Comparison of ENCODE assay signal across 9 mouse cellular contexts in the genomic region with DNA sequence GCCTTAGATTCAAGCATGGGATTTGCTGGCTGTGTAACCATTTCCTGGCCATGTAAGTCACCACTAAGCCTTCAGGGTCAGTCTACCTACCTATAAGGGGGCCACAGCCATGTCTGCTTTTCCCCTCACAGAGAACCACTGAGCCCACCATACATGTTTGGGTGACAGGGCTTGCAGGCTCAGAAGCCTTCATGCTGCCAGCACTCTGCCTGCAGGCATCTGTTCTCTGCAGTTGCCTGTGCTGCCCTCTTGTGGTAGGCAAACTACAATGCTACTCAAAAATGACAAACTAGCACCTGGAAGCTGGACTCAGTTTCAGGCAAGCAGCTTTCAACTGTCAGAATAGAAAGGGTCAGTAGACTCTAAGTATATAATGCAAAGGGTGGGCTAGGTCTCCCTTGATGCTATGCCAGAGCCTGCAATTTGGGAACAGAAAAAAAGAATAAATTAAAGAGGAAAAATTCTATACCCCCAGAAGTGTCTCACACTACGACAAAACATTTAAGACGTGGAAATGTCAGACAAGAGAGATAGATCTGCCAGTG.
DNase-seq lines count a peak whose midpoint lies in the region; ATAC-seq and TF ChIP-seq lines count a peak whose summit lies in the region.
"Had no signal": no experiment of that assay in that cellular context is flagged by ENCODE, and none has a peak within 500 bp of the region (broad histone marks: within the 10 kb centered on the region; RNA-seq: fewer than 3 reads in every experiment).

No protein-coding gene starts in this region.

- peaks cover 18% of the 10 kb centered on the region for H3K4me1 ChIP-seq in intestine, embryonic 14.5 days (replicated peaks; ENCODE audit: control insufficient read depth, insufficient read depth, low read length)
- peaks cover 9% of the 10 kb centered on the region for H3K4me1 ChIP-seq in intestine, embryonic 16.5 days (ENCODE audit: control insufficient read depth, insufficient read depth, low read length)
- peaks cover 5% of the 10 kb centered on the region for H3K4me1 ChIP-seq in bone marrow, adult 2 months (ENCODE audit: control insufficient read depth, insufficient read depth, low read length)
- peaks cover 2% of the 10 kb centered on the region for H3K4me1 ChIP-seq in embryonic facial prominence, embryonic 11.5 days (ENCODE audit: control insufficient read depth, insufficient read depth, low read length)
- H3K4me1 ChIP-seq in midbrain, postnatal 0 days (ENCODE audit: insufficient read depth, low read length), result no peaks in the 10 kb centered on the region
- H3K4me1 ChIP-seq: liver, embryonic 15.5 days had no signal

- H3K9ac ChIP-seq in intestine, embryonic 14.5 days (ENCODE audit: low read length), result no peak overlapping the region
- no peak overlapping the region for H3K9ac ChIP-seq in intestine, embryonic 16.5 days (ENCODE audit: low read depth, low read length)
- no peak overlapping the region for H3K9ac ChIP-seq in embryonic facial prominence, embryonic 11.5 days (replicated peaks; ENCODE audit: low read length)
- no peak overlapping the region for H3K9ac ChIP-seq in midbrain, postnatal 0 days (replicated peaks; ENCODE audit: low read length, poor library complexity, severe bottlenecking)
- H3K9ac ChIP-seq: liver, embryonic 15.5 days had no signal

- no peak for TF ChIP-seq POLR2A in bone marrow, adult 2 months (IDR thresholded peaks at IDR 0.05; ENCODE audit: borderline replicate concordance, control insufficient read depth, low read depth, low read length)

- no peak overlapping the region for H3K4me2 ChIP-seq in intestine, embryonic 14.5 days (ENCODE audit: low read length)
- no peak overlapping the region for H3K4me2 ChIP-seq in intestine, embryonic 16.5 days (ENCODE audit: low read depth, low read length)
- no peak overlapping the region for H3K4me2 ChIP-seq in embryonic facial prominence, embryonic 11.5 days (ENCODE audit: low read depth, low read length)
- H3K4me2 ChIP-seq in midbrain, postnatal 0 days (ENCODE audit: low read depth, low read length, poor library complexity, severe bottlenecking), result no peak overlapping the region
- H3K4me2 ChIP-seq: liver, embryonic 15.5 days had no signal

- peak; percentile 57; the same call in 1 of the 2 replicates for ATAC-seq in intestine, embryonic 14.5 days (replicated peaks; ENCODE audit: low FRiP score, low TSS enrichment, low read depth)
- ATAC-seq in intestine, embryonic 16.5 days, result no peak
- ATAC-seq in embryonic facial prominence, embryonic 11.5 days (replicated peaks; ENCODE audit: insufficient number of reproducible peaks, low FRiP score, low TSS enrichment, low read depth), result no peak
- peak; percentile 20; the same call in 1 of the 2 replicates for ATAC-seq in midbrain, postnatal 0 days (ENCODE audit: low FRiP score)

- H3K9me3 ChIP-seq in intestine, embryonic 14.5 days (ENCODE audit: control insufficient read depth, low read length), result no peaks in the 10 kb centered on the region
- H3K9me3 ChIP-seq in intestine, embryonic 16.5 days (ENCODE audit: control insufficient read depth, low read length), result no peaks in the 10 kb centered on the region
- H3K9me3 ChIP-seq in embryonic facial prominence, embryonic 11.5 days (replicated peaks; ENCODE audit: control insufficient read depth, low read length), result no peaks in the 10 kb centered on the region
- no peaks in the 10 kb centered on the region for H3K9me3 ChIP-seq in midbrain, postnatal 0 days (ENCODE audit: low read length)
- H3K9me3 ChIP-seq: liver, embryonic 15.5 days had no signal

- H3K27ac ChIP-seq in intestine, embryonic 14.5 days (ENCODE audit: low read depth), result no peak overlapping the region
- H3K27ac ChIP-seq in intestine, embryonic 16.5 days (ENCODE audit: low read length), result no peak overlapping the region
- no peak overlapping the region for H3K27ac ChIP-seq in bone marrow, adult 2 months (ENCODE audit: control insufficient read depth, insufficient read depth, low read depth, low read length, poor library complexity)
- H3K27ac ChIP-seq in embryonic facial prominence, embryonic 11.5 days (replicated peaks; ENCODE audit: low read depth, low read length), result no peak overlapping the region
- no peak overlapping the region for H3K27ac ChIP-seq in midbrain, postnatal 0 days (ENCODE audit: low read depth, low read length)
- H3K27ac ChIP-seq: liver, embryonic 15.5 days had no signal

- peak; percentile 76 for DNase-seq in intestine, embryonic 14.5 days (ENCODE audit: low spot score)
- DNase-seq in embryonic facial prominence, embryonic 11.5 days (ENCODE audit: low spot score), result peak; percentile 77
- DNase-seq in heart, postnatal 4 days, result peak; percentile 82
- peak; percentile 78 to 83 for DNase-seq in left cerebral cortex, postnatal 14 days (ENCODE audit: low spot score in 2 of 2)
- peak; percentile 77 for DNase-seq in midbrain, postnatal 0 days (ENCODE audit: low spot score)
- DNase-seq in spleen, postnatal 4 days (ENCODE audit: low spot score in 2 of 2), result peak; percentile 59 to 82

- 87% methylated on average over 2 of the region's 2 CpGs for WGBS in intestine, embryonic 14.5 days
- 91% methylated on average over 2 of the region's 2 CpGs for WGBS in intestine, embryonic 16.5 days
- 92% methylated on average over 2 of the region's 2 CpGs for WGBS in bone marrow, adult 2 months
- WGBS in embryonic facial prominence, embryonic 11.5 days, result 91% methylated on average over 2 of the region's 2 CpGs
- 92% methylated on average over 2 of the region's 2 CpGs for WGBS in midbrain, postnatal 0 days

- intact Hi-C loops in left cerebral cortex, postnatal 14 days (cut with DNase I), result loop anchor here (5.0 kb wide), 1 partner anchor 42 kb away; no protein-coding TSS in a partner anchor

- no peaks in the 10 kb centered on the region for H3K27me3 ChIP-seq in intestine, embryonic 14.5 days (replicated peaks; ENCODE audit: control insufficient read depth, insufficient read depth, low read length)
- H3K27me3 ChIP-seq in intestine, embryonic 16.5 days (replicated peaks; ENCODE audit: control insufficient read depth, insufficient read depth, low read length), result no peaks in the 10 kb centered on the region
- H3K27me3 ChIP-seq in embryonic facial prominence, embryonic 11.5 days (ENCODE audit: control insufficient read depth, insufficient read depth, low read length), result no peaks in the 10 kb centered on the region
- H3K27me3 ChIP-seq in midbrain, postnatal 0 days (ENCODE audit: insufficient read depth, low read length), result no peaks in the 10 kb centered on the region
- H3K27me3 ChIP-seq: liver, embryonic 15.5 days had no signal

- H3K4me3 ChIP-seq in intestine, embryonic 14.5 days (ENCODE audit: low read depth, low read length), result no peak overlapping the region
- H3K4me3 ChIP-seq in intestine, embryonic 16.5 days (ENCODE audit: low read length), result no peak overlapping the region
- no peak overlapping the region for H3K4me3 ChIP-seq in bone marrow, adult 2 months (replicated peaks; ENCODE audit: control insufficient read depth, low read depth, low read length)
- H3K4me3 ChIP-seq in embryonic facial prominence, embryonic 11.5 days (ENCODE audit: low read depth, low read length), result no peak overlapping the region
- H3K4me3 ChIP-seq in midbrain, postnatal 0 days (ENCODE audit: low read depth, low read length), result no peak overlapping the region
- H3K4me3 ChIP-seq: liver, embryonic 15.5 days had no signal

- TF ChIP-seq CTCF in bone marrow, adult 2 months (IDR thresholded peaks at IDR 0.05; ENCODE audit: control insufficient read depth, insufficient read depth, low read length), result peak; percentile 81
- TF ChIP-seq CTCF in midbrain, postnatal 0 days (IDR thresholded peaks at IDR 0.05), result peak; percentile 91

- no peaks in the 10 kb centered on the region for H3K36me3 ChIP-seq in intestine, embryonic 14.5 days (ENCODE audit: control insufficient read depth, insufficient read depth, low read length)
- H3K36me3 ChIP-seq in intestine, embryonic 16.5 days (ENCODE audit: control insufficient read depth, insufficient read depth, low read length), result no peaks in the 10 kb centered on the region
- H3K36me3 ChIP-seq in embryonic facial prominence, embryonic 11.5 days (replicated peaks; ENCODE audit: control insufficient read depth, insufficient read depth, low read depth, low read length), result no peaks in the 10 kb centered on the region
- H3K36me3 ChIP-seq in midbrain, postnatal 0 days (ENCODE audit: insufficient read depth, low read length), result no peaks in the 10 kb centered on the region
- H3K36me3 ChIP-seq: liver, embryonic 15.5 days had no signal

Comparison
In these comparisons a context has a peak if more than half of its experiments do, and no peak if none do; other contexts are left out.
1. ATAC-seq: peak in intestine, embryonic 14.5 days (single experiment) and midbrain, postnatal 0 days (single experiment); none in intestine, embryonic 16.5 days (single experiment) and embryonic facial prominence, embryonic 11.5 days (single experiment).
2. Peak in every context shown above with its lines, with median percentiles within 50 percentile points of each other: DNase-seq.